Mouse (Mus musculus) layer of hippocampus, postnatal 10 days (tissue): ENCODE measurements around the gene Serpinb9. TPM values are rescaled to one million over a fixed set of nuclear protein-coding genes. Genes with fewer than 3 reads are reported as not detected.
"Not testable (repeated sequence)": the region's sequence is repeated elsewhere in the genome, so short reads cannot be mapped to it uniquely, and the experiment has no call there.

Source experiments
- DNase-seq, 2 experiments: peaks; one replicate each; pipeline ENCODE4 v3.0.0; 2021; ENCODE audit warnings: low spot score in 2 of 2
- long read RNA-seq: library from polyadenylated mRNA; stranded (forward); transcript quantifications from one replicate; pipeline ENCODE4 v2.0.0, GENCODE M21; 2023
- total RNA-seq, 2 experiments: library from RNA; stranded (reverse); gene quantifications; 2 replicates each; pipeline ENCODE4 v1.2.3; 2021

Serpinb9 gene
- total RNA-seq: 1 to 10 TPM; 5.4 to 6.3 TPM
- long read RNA-seq, partial matches to known transcripts: 0 of 3 reads
- long read RNA-seq, other reads (novel, unspliced or antisense): 0 of 3 reads

DNA sequence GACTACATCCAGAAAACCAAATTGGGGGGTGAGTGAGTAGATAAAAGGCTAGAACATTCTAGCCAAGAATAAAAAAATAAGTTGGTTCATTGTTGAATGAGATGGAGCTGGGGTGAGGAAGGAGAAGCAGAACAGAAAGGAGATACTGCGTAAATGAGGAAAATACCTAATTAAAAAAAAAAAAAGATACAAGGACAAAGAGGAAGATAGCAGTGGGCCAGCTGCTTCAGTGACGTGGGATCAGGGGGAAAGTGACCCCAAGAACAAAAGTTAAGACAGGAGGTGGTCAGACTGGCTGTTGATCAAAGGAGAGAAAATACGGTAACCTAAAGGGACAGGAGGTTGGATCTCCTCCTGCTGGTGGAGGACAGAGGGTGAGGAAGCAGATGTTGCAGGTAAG, at the start of gene Serpinb9:
Gene Serpinb9 (plus strand): TSS at position 301 of the 400 bp plus-strand sequence.
- no peak for DNase-seq

DNA sequence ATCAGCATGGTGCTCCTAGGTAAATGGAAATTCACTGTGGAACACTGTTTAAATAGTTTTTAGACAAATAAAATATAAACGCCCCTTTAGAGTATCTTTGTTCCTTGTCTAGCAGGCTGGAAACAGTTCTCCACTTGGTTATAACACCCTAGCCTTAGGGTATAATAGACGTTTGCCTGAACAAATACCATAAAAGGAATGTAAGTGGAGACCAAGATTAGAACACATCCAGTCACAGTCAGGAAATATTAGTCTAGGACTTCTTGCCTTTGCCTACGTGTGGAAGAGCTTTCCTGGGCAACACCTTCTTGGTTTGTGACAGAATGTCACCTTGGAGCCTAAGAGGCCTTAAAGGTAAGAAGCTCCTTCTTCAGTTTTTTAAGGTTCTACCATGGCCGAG, 46.5 kb upstream of the Serpinb9 start:
- DNase-seq: no peak

DNA sequence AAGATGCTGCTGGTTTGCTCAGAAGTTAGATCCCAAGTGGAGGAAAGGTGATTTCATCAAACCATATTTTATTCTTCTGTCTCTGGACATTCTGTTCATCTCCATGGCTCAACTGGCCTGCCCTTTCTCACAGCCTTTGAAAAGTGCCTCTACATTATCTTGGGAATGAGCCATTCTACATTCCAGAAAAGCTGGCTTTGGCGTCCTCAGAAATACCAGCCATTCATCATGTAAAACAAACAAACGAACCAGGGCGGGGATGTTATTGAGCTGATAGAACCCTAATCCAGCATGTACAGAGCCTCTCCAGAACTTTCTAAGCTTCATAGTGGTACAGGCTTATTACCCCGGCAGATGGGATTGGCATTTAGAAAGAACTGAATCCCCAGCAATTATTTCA, 45.1 kb upstream of the Serpinb9 start:
- DNase-seq: no peak

DNA sequence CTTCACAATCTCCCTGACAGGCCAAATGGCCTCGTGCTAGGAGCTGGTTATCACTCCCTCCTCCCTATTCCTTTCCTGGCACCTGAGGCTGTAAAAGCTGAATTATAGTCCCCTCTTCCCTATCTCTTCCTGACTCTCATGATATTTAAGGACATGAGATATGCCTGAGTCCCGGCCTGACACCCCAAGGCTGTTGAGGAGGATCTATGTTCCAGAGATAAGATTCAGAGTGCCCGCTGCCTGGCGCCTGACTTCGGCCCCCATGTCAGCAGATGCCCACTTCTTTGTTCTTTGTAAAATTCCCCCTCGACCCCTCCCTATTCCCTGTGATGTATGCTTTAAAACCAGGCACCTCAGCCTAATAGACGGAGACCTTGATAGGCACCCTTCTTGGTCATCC, 44.5 kb upstream of the Serpinb9 start:
- DNase-seq: not testable (repeated sequence)

DNA sequence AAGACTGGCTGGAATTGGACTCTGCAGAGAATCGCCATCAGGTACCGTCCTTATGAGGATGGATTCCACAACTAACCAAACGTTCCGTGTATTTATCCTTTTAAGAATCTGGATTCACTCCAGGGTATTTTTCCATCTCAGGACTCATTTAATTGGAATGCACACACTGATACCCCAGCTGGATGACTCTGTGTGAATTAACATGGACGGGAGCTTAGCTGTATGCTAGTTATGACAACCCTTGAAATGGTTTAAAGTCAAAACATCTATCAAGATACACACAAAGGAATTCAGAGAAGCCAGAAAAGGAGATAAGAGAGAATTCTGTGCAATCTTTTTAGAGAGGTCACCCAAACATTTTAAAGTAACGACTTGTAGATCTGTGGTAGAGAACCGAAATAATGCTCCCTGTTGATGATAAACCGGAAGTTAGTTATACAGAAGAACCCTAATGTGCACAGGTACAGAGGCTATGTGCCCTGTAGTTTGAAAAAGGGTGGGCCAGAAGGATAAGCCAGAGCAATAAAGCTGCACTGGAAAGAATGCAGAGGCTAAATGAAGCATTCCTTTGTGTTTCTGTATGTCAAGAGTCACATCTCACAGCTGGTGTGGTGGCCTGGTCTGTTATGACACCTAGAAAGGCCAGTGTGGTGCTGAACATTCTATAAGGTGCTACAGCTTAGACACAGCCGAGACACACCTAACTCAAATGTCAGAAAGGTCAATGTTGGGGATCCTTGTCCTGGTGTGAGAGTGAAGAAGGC, 38.9 kb upstream of the Serpinb9 start:
- DNase-seq: no peak

DNA sequence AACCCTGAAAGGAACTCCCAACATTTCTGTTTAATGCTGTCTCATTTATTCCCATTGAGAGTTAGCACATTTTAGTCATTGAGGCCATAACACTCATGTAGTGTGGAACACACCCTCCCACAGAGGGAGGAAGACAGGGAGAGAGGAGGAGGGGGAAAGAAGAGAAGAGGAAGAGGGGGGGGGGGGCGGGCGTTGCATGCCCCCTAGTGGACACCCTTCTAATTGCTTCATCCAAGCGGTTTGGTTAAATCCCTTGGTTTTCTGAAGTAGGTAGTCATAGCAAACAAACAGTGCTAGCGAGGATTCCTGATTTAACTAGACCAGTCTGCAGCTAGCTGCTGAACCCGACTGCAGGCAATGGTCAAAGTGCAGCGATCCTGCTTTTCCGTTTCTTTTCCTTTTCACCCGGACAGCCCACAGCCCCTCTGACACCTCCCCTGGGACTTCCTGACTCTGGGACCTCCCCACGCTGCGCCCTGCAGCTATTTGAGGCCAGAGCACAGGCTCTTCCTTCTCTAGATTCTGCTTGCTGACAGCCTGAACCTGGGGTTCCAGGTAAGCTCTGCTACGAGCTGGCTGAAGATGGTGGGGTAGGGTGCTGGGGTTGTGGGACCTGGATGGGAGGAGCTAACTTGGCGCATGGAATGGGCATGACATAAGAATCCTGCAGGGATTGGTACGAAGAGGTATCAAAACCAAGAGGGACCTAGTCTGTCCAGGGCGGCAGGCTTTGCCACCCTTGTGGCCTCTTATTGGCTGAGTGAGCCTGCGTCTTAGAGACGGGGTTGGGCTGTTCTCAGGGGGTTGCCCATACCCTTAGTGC, 37.9 kb upstream of the Serpinb9 start, which contains the start of gene Serpinb6b:
Gene Serpinb6b (plus strand): TSS at position 221 of the 823 bp plus-strand sequence.
- peak in 1 of 2 experiments; percentile 14 for DNase-seq

DNA sequence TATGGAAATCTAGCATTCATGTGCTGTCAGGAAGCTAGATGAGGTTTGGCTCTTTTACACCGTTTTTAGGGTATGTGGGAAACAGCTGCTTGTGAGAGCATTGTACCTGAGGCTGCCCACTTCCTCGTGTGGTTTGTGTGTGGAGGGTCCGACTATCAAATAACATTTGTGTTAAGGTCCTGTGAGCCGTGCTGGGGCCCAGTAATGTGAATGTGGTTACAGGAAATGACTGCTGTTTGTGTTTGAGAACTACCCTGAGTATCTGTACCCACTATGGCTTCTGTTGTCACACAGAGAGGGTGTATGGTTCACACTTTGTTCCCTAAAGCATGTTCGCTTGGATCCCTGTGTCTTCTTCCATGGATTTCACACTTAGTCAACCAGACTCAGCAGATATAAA, 36.9 kb upstream of the Serpinb9 start:
- no peak for DNase-seq

DNA sequence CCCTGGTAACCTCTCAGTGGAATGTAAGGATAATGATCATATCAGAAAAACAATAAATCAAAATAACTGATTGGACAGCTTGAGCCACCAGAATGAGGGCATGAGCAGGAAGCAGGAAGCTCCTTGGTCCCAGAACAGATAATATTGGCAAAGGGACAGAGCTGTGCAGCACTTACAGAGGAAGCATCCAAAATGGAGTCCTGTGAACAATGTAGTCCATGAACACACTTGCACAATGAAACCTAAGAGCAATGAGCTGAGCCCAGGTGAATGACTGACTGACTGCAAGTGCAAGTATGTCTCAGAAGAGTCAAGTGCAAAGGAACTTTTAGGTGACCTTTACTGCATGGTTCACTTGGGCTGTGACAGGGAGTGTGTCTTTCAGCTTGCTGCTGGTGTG, 35.8 kb upstream of the Serpinb9 start:
- DNase-seq: no peak

DNA sequence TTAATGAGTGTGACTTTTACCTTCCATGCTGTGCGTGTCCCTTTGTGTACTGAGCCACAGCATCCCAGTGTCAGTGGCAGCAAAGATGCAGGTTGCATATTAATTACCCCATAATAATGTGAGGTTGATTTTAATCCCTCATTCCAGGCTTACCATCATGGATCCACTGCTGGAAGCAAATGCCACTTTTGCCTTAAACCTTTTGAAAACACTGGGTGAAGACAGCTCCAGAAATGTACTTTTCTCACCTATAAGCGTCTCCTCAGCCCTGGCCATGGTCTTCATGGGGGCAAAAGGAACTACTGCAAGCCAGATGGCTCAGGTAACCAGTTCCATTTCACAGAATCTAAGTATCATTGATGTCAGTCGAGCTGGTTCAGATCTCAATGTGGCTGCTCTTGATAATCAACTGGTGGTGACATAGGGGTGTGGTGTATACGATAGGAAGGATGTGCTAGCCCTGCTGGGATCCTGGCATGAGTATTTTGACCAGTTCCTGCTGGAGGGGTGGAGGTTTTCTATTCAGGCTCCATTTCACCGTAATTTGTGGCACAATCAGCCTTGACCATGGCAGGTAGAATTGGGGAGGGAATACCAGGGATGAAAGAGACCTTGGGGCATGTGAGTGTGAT, 34.6 kb upstream of the Serpinb9 start:
- no peak for DNase-seq

DNA sequence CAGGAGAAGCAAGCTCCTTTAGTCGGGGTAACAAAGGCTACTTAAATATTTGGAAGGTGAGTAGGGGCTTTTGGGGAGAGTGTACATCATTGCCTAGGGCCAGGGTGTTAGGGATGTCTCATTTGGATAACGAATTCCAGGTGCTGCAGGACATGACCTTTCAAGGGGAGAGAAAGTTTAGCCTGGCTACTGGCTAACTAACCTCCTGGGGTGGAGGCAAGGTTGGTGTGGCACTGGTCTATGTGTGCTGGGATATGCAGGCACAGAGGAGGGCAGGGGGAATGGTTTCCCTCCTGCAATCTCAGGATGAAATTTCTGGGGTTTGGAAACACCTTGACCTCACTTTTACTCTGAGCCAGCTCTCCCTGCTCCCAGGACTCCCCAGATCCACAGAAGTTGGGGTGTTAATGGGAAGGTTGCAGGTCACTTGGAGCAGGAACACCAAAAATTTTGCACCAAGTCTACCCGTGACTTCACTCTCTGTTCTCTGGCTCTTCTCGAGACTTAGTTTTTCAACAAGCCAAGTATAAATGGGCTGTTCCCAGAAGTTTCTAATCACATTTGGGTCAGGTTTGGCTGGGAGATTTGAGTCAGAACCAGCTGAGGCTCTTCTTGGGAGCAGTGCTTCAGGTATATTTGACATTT, 33.9 kb upstream of the Serpinb9 start:
- DNase-seq: no peak

DNA sequence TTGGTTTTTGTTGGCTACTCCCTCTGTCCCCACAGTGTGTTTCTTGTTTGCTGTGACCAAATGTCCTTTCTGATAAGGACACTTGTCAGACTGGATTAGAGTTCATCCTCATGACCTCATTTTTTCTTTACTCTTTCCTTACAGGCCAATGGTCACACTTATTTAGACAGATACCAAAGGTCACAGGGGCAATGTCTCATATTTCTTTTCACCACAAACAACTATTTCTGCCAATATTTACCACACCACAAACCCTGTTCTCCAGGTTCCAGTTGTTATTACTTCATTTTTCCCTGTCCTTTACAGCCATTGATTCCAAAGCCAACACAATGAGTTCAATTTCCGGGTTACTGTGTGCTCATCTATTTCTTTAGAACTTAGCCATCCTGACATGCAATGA, 33.4 kb upstream of the Serpinb9 start:
- no peak for DNase-seq

DNA sequence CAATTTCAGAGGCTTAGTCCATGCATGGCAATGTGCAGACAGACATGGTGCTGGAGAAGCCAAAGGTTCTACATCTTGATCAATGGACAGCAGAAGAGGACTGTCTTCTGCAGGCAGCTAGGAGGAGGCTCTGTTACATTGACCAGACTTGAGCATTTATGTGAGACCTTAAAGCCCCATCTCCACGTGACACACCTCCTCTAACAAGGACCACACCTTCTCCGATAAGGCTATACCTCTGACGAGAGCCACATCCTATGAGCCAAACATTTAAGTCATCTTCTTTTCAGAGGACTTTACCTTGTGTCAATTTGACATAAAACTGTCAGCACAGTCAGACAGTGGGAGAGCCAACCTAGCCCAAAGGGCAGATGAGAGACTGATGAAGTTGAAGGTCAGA, 32.3 kb upstream of the Serpinb9 start:
- no peak for DNase-seq

DNA sequence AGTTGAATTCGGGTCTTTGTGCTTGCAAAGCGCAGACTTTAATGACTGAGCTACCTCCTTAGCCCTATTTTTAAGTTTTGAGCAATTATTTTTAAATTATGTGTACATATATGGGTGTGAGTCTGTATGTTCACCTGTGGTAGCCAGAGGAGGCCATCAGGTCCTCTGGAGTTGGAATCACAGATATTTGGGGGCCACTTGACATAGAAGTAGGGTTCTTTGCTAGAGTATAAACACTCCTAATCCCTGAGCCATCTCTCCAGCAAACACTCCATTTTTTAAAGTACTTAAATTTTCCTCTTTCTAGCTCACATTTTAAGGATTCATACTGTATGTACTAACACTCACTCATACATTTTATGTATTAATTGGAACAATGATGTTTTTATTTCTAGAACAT, 28.8 kb upstream of the Serpinb9 start:
- no peak for DNase-seq

DNA sequence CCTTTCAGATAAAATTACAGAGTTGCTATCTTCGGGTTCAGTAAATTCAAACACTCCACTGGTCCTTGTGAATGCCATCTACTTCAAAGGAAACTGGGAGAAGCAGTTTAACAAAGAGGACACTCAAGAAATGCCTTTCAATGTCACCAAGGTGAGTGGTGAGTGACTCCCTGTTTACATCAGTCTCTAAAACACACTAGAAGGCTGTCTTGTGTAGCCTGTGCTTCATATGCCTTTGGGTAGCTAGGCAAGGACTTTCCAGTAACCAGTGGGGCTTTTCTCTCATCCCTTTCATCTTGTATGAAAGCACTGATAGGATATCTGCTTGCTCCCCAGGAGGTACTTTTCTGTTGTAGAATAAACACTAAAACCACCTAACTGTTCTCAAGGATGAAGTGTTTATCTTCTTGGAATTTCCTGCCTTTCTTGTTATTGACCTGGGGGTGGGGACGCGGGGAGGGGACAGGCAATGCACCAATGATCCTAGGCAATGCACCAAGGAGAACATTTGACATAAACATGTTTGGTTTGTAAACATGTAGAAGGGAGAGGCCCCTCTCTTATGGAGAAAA, 28.1 kb upstream of the Serpinb9 start:
- DNase-seq: no peak

DNA sequence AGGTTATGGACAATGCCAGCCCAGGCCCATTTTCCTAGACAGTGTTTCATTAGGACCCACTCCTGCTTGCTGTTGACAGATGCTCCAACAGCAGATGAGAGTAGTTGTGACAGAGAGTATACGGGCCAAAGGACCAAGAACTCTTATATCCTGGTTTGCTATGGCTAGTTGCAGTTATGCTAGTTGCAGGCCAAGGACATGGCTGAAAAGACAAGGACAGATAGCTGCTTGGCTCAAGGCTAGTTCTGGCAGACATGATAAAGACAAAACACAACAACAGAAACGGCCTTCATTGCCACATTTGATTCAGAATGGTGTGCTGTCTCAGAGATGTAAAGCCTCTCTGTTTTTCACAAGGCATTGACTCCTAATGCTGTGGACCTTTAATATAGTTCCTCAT, 27.3 kb upstream of the Serpinb9 start:
- no peak for DNase-seq

DNA sequence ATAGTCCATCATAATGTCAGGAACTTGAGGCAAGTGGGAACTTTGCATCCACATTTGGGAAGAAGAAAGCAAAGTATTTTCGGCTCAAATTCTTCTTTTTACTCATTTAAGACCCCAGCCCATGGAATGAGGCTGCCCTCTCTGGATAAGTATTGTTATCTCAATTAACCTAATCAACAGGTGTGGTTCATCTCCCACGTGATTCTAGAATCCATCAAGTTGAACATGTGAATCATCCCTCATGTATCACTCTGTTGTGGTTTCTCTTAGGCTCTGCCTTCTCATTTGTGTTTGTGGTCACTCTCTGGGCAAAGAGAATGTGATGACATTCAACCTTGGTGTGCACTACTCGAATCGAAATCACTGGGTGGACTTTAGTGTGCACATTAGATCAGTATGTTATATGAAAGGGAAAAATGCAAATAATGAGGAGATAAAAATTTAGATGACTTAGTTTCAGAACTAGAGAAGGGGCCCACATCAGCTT, 20.5 kb upstream of the Serpinb9 start:
- DNase-seq: no peak

DNA sequence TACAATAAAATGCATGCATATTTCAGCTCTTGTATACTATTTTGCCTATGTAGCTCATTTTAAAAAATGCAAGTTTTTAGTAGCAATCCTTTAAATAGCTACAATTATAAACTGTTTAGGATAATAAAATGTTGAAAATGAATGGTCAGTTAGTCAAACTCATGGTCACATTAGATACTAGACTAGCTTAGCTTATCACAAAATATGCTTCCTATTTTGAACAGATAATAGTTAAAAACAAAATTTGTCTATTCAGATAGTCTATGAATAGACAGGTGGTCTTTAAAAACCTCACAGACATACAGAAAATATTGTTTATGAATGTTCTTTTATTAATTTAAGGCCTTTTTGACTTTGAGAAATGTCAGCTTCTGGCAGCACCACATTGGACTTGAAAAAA, 16.8 kb upstream of the Serpinb9 start:
- no peak for DNase-seq

DNA sequence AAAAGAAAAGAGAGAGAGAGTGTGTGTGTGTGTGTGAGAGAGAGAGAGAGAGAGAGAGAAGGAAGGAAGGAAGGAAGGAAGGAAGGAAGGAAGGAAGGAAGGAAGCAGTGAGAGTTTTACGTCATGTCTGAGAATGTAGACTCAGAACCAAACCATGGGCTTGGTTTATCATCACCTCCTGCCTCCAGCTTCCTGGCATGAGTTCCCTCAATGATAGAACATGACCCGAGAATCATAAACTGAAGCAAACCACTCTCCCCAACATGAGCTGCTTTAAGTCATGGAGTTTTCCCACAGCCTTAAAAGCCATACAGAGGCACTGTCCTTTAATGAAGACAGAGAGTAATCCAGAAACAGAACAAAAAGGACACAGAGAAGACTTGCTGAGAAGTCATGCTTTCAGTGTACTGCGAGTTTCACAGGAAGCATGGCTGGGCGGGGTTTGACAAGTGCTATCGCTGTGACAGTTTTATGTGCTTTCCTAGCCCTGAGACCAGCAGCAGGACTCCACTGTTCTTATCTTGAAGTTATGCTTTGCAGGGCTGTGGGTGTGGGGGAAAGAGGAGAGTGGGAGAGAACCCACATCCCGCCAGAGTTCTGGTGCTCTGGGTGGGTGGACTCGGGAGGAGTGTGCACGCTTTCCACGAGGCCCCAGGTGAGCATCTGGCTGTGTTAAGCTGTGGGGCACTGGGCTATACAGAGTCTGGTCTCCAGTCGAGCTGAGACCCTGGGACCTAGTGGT, 9.7 kb upstream of the Serpinb9 start:
- DNase-seq: no peak

DNA sequence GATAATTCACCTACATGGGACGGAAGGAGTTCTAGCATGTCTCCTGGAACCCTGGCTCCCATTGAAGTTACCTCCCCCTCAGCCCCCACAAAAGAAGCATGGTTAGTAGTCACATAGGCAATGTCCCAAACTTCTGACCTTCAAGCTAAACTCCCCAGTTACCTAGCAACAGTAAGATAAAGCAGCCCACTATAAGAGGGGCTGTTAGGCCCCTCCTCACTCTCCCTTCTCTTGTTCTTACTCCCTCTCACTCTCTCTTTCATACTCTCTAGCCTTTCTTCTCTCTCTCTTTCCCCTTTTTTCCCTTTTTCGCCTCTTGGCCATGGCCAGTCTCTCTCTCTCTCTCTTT, 9.2 kb upstream of the Serpinb9 start:
- DNase-seq: no peak

DNA sequence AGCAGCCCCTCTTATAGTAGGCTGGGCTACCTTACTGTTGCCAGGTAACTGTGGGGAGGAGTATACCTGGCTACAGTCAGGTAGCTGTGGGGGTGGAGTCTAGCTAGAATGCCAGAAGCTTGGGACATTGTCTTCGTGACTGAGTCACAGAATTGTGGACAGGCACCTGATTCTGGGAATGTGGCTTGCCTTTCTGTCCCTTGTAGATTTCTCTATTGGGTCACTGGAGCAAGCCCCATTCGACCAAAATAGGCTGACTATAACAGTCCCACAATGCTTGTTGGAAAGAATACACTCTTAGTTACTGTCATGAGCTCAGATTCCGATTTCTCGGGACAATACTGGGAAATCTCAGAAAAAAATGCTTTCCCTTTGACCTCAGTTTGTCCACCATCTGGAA, 8.0 kb upstream of the Serpinb9 start:
- DNase-seq: no peak
